Mouse (Mus musculus): Measurements from ENCODE around the gene Hc. TPM values are rescaled to one million over a fixed set of nuclear protein-coding genes. Genes with fewer than 3 reads are reported as not detected.

The Hc gene
- polyA plus RNA-seq, 1 experiment from 2014 or later: 1.2 TPM

- Histone ChIP-seq H3K4me1 (ENCODE audit: control insufficient read depth, insufficient read depth, low read length) (no peaks in the 10 kb centered on the region), H3K4me2 (ENCODE audit: low read depth, low read length) (no peak overlapping the region), H3K9me3 (ENCODE audit: control insufficient read depth, low read length) (no peaks in the 10 kb centered on the region), H3K4me3 (ENCODE audit: low read length) (no peak overlapping the region), H3K27me3 (replicated peaks; ENCODE audit: control insufficient read depth, insufficient read depth, low read length) (no peaks in the 10 kb centered on the region), H3K36me3 (ENCODE audit: control insufficient read depth, insufficient read depth, low read length) (no peaks in the 10 kb centered on the region), H3K27ac (ENCODE audit: low read length) (no peak overlapping the region), H3K9ac (ENCODE audit: low read depth, low read length) (no peak overlapping the region)
- WGBS: 78% methylated on average over 5 of the region's 5 CpGs
- no peak for ATAC-seq
Observed at GRCm38 (mm10) chr2:35021806-35022205, 39.4 kb downstream of the Hc start.

GRCm38 (mm10) chr2:35015861-35016260 is 45.4 kb downstream of the Hc start:
- H3K4me3 ChIP-seq (ENCODE audit: low read length): no peak overlapping the region
- no peaks in the 10 kb centered on the region for H3K9me3 ChIP-seq (ENCODE audit: control insufficient read depth, low read length)
- ATAC-seq: no peak
- 22% methylated on average over 6 of the region's 6 CpGs for WGBS
- H3K9ac ChIP-seq (ENCODE audit: low read depth, low read length): no peak overlapping the region
- H3K27ac ChIP-seq (ENCODE audit: low read length): no peak overlapping the region
- H3K27me3 ChIP-seq (replicated peaks; ENCODE audit: control insufficient read depth, insufficient read depth, low read length): no peaks in the 10 kb centered on the region
- H3K36me3 ChIP-seq (ENCODE audit: control insufficient read depth, insufficient read depth, low read length): no peaks in the 10 kb centered on the region
- H3K4me1 ChIP-seq (ENCODE audit: control insufficient read depth, insufficient read depth, low read length): peaks cover 3% of the 10 kb centered on the region; the same call in 1 of the 2 replicates
- no peak overlapping the region for H3K4me2 ChIP-seq (ENCODE audit: low read depth, low read length)

- WGBS: 83% methylated on average over 8 of the region's 8 CpGs
- Histone ChIP-seq H3K9me3 (ENCODE audit: control insufficient read depth, low read length) (no peaks in the 10 kb centered on the region), H3K4me2 (ENCODE audit: low read depth, low read length) (no peak overlapping the region), H3K4me3 (ENCODE audit: low read length) (no peak overlapping the region), H3K36me3 (ENCODE audit: control insufficient read depth, insufficient read depth, low read length) (no peaks in the 10 kb centered on the region), H3K9ac (ENCODE audit: low read depth, low read length) (no peak overlapping the region), H3K4me1 (ENCODE audit: control insufficient read depth, insufficient read depth, low read length) (peaks cover 3% of the 10 kb centered on the region; the same call in 1 of the 2 replicates), H3K27me3 (replicated peaks; ENCODE audit: control insufficient read depth, insufficient read depth, low read length) (no peaks in the 10 kb centered on the region), H3K27ac (ENCODE audit: low read length) (no peak overlapping the region)
- no peak for ATAC-seq
Observed at GRCm38 (mm10) chr2:35011649-35012048, 49.6 kb downstream of the Hc start.

GRCm38 (mm10) chr2:34998956-34999355 is 62.3 kb downstream of the Hc start:
- Histone ChIP-seq H3K9me3 (ENCODE audit: control insufficient read depth, low read length) (no peaks in the 10 kb centered on the region), H3K4me1 (ENCODE audit: control insufficient read depth, insufficient read depth, low read length) (no peaks in the 10 kb centered on the region), H3K27ac (ENCODE audit: low read length) (no peak overlapping the region), H3K27me3 (replicated peaks; ENCODE audit: control insufficient read depth, insufficient read depth, low read length) (no peaks in the 10 kb centered on the region), H3K4me3 (ENCODE audit: low read length) (no peak overlapping the region), H3K9ac (ENCODE audit: low read depth, low read length) (no peak overlapping the region), H3K4me2 (ENCODE audit: low read depth, low read length) (no peak overlapping the region), H3K36me3 (ENCODE audit: control insufficient read depth, insufficient read depth, low read length) (no peaks in the 10 kb centered on the region)
- ATAC-seq: no peak
- 82% methylated on average over 9 of the region's 9 CpGs for WGBS

GRCm38 (mm10) chr2:34996506-34996905 is 64.7 kb downstream of the Hc start:
- Histone ChIP-seq H3K9ac (ENCODE audit: low read depth, low read length) (no peak overlapping the region), H3K36me3 (ENCODE audit: control insufficient read depth, insufficient read depth, low read length) (no peaks in the 10 kb centered on the region), H3K4me3 (ENCODE audit: low read length) (no peak overlapping the region), H3K9me3 (ENCODE audit: control insufficient read depth, low read length) (no peaks in the 10 kb centered on the region), H3K27me3 (replicated peaks; ENCODE audit: control insufficient read depth, insufficient read depth, low read length) (no peaks in the 10 kb centered on the region), H3K4me1 (ENCODE audit: control insufficient read depth, insufficient read depth, low read length) (no peaks in the 10 kb centered on the region), H3K27ac (ENCODE audit: low read length) (no peak overlapping the region), H3K4me2 (ENCODE audit: low read depth, low read length) (no peak overlapping the region)
- ATAC-seq: no peak
- WGBS: 78% methylated on average over 5 of the region's 5 CpGs

- H3K9ac ChIP-seq (ENCODE audit: low read depth, low read length): no peak overlapping the region
- H3K4me1 ChIP-seq (ENCODE audit: control insufficient read depth, insufficient read depth, low read length): 0 out of 2 replicates have a peak, but pooled peaks cover 4% of the 10 kb centered on the region
- no peaks in the 10 kb centered on the region for H3K36me3 ChIP-seq (ENCODE audit: control insufficient read depth, insufficient read depth, low read length)
- H3K4me3 ChIP-seq (ENCODE audit: low read length): no peak overlapping the region
- no peaks in the 10 kb centered on the region for H3K27me3 ChIP-seq (replicated peaks; ENCODE audit: control insufficient read depth, insufficient read depth, low read length)
- ATAC-seq: no peak
- no peaks in the 10 kb centered on the region for H3K9me3 ChIP-seq (ENCODE audit: control insufficient read depth, low read length)
- WGBS: 74% methylated on average over 5 of the region's 5 CpGs
- no peak overlapping the region for H3K4me2 ChIP-seq (ENCODE audit: low read depth, low read length)
- no peak overlapping the region for H3K27ac ChIP-seq (ENCODE audit: low read length)
Observed at GRCm38 (mm10) chr2:34993696-34994356, 67.4 kb downstream of the Hc start.

GRCm38 (mm10) chr2:34992729-34993695 is 68.2 kb downstream of the Hc start:
- H3K27ac ChIP-seq (ENCODE audit: low read length): no peak overlapping the region
- 28% methylated on average over 9 of the region's 9 CpGs for WGBS

GRCm38 (mm10) chr2:34991966-34992365 is 69.3 kb downstream of the Hc start:
- Histone ChIP-seq H3K4me3 (ENCODE audit: low read length) (no peak overlapping the region), H3K4me1 (ENCODE audit: control insufficient read depth, insufficient read depth, low read length) (0 out of 2 replicates have a peak, but pooled peaks cover 4% of the 10 kb centered on the region), H3K27me3 (replicated peaks; ENCODE audit: control insufficient read depth, insufficient read depth, low read length) (no peaks in the 10 kb centered on the region), H3K9ac (ENCODE audit: low read depth, low read length) (no peak overlapping the region), H3K27ac (ENCODE audit: low read length) (no peak overlapping the region), H3K4me2 (ENCODE audit: low read depth, low read length) (no peak overlapping the region), H3K9me3 (ENCODE audit: control insufficient read depth, low read length) (no peaks in the 10 kb centered on the region), H3K36me3 (ENCODE audit: control insufficient read depth, insufficient read depth, low read length) (no peaks in the 10 kb centered on the region)
- no peak for ATAC-seq
- WGBS: 70% methylated on average over 3 of the region's 3 CpGs

More at GRCm38 (mm10) chr2:34992729-34993695, 68.2 kb downstream of the Hc start:
- 0 out of 2 replicates have a peak, but pooled peaks cover 4% of the 10 kb centered on the region for H3K4me1 ChIP-seq (ENCODE audit: control insufficient read depth, insufficient read depth, low read length)
- no peaks in the 10 kb centered on the region for H3K9me3 ChIP-seq (ENCODE audit: control insufficient read depth, low read length)
- H3K4me2 ChIP-seq (ENCODE audit: low read depth, low read length): no peak overlapping the region
- no peaks in the 10 kb centered on the region for H3K36me3 ChIP-seq (ENCODE audit: control insufficient read depth, insufficient read depth, low read length)
- no peak for ATAC-seq
- no peak overlapping the region for H3K9ac ChIP-seq (ENCODE audit: low read depth, low read length)
- no peaks in the 10 kb centered on the region for H3K27me3 ChIP-seq (replicated peaks; ENCODE audit: control insufficient read depth, insufficient read depth, low read length)
- no peak overlapping the region for H3K4me3 ChIP-seq (ENCODE audit: low read length)

GRCm38 (mm10) chr2:34989749-34990148 is 71.5 kb downstream of the Hc start:
- Histone ChIP-seq H3K4me2 (ENCODE audit: low read depth, low read length) (no peak overlapping the region), H3K27me3 (replicated peaks; ENCODE audit: control insufficient read depth, insufficient read depth, low read length) (no peaks in the 10 kb centered on the region), H3K4me1 (ENCODE audit: control insufficient read depth, insufficient read depth, low read length) (0 out of 2 replicates have a peak, but pooled peaks cover 4% of the 10 kb centered on the region), H3K36me3 (ENCODE audit: control insufficient read depth, insufficient read depth, low read length) (no peaks in the 10 kb centered on the region), H3K27ac (ENCODE audit: low read length) (no peak overlapping the region), H3K4me3 (ENCODE audit: low read length) (no peak overlapping the region), H3K9me3 (ENCODE audit: control insufficient read depth, low read length) (no peaks in the 10 kb centered on the region), H3K9ac (ENCODE audit: low read depth, low read length) (no peak overlapping the region)
- peak; percentile 57; the same call in 1 of the 2 replicates for ATAC-seq
- 57% methylated on average over 1 of the region's 1 CpGs for WGBS

Measured in intestine, embryonic 16.5 days (tissue).